Mouse (Mus musculus): Measurements from ENCODE around the gene Iqcc.

GRCm38 (mm10) chr4:129573093-129573370, 45.9 kb downstream of the Iqcc start:
- TF ChIP-seq CTCF (IDR thresholded peaks at IDR 0.05; ENCODE audit: low read depth) (no peak), EP300 (IDR thresholded peaks at IDR 0.05; ENCODE audit: low read depth) (no peak)
